In genomic region chr6:104470706-104471105, GRCm38 (mm10) we compare ENCODE assay signal across 22 mouse cellular contexts.
"Had no signal": no experiment of that assay in that cellular context is flagged by ENCODE, and none has a peak within 500 bp of the region (broad histone marks: within the 10 kb centered on the region; RNA-seq: fewer than 3 reads in every experiment).

No protein-coding gene starts in this region.

- DNase-seq: heart, postnatal 10 days; heart, postnatal 14 days; heart, postnatal 36 days; heart, postnatal 4 days; kidney, adult 11 months; kidney, adult 18-20 months; kidney, adult 2 months; kidney, adult 8-10 months; kidney, adult 9 months; kidney, postnatal 10 days; kidney, postnatal 14 days; kidney, postnatal 25 days; kidney, postnatal 36 days; kidney, postnatal 4 days; layer of hippocampus, adult 9-11 months; layer of hippocampus, postnatal 36 days had no signal

- ATAC-seq: hindbrain, embryonic 16.5 days; hindbrain, postnatal 0 days; inflammation-experienced regulatory T-cells, adult 6 months; intestine, embryonic 15.5 days; intestine, embryonic 16.5 days; intestine, postnatal 0 days had no signal
